Mouse (Mus musculus) lung, postnatal 0 days (tissue): ENCODE results near the gene B4galt2. TPM values are rescaled to one million over a fixed set of nuclear protein-coding genes. Genes with fewer than 3 reads are reported as not detected.
A peak's percentile ranks its signal among the peaks of the same experiment; 100 is the strongest.

Source experiments
- ATAC-seq: fragments of 200-750 bp; cut with Nextera tagmentation; 2 replicates; pipeline ENCODE4 v1.8.0; 2017; ENCODE audit warnings: moderate library complexity
- DNase-seq: peaks from one replicate; pipeline ENCODE4 v3.0.0-alpha.2; 2016; ENCODE audit warnings: low spot score
- H3K27ac ChIP-seq: fragments of 300-500 bp; sonication (generic); 2 replicates; pipeline ENCODE4 v1.5.1; 2014; ENCODE audit warnings: antibody characterized with exemption, mild to moderate bottlenecking, low read length, mixed read lengths
- H3K27me3 ChIP-seq: fragments of 300-500 bp; sonication (generic); replicated peaks from 2 replicates; pipeline ENCODE4 v1.6.1; 2014; ENCODE audit warnings: low read length, mixed read lengths; ENCODE audit not compliant: insufficient read depth
- H3K36me3 ChIP-seq: fragments of 300-500 bp; sonication (generic); 2 replicates; pipeline ENCODE4 v1.6.1; 2014; ENCODE audit warnings: low read length, mixed read lengths; ENCODE audit not compliant: insufficient read depth
- H3K4me1 ChIP-seq: fragments of 300-500 bp; sonication (generic); 2 replicates; pipeline ENCODE4 v1.6.1; 2014; ENCODE audit warnings: antibody characterized with exemption, low read depth, low read length, mixed read lengths; ENCODE audit not compliant: insufficient read depth
- H3K4me2 ChIP-seq: fragments of 300-500 bp; sonication (generic); replicated peaks from 2 replicates; pipeline ENCODE4 v1.6.1; 2014; ENCODE audit warnings: low read depth, mild to moderate bottlenecking, low read length, moderate library complexity, mixed read lengths
- H3K4me3 ChIP-seq: fragments of 300-500 bp; sonication (generic); 2 replicates; pipeline ENCODE4 v1.5.1; 2014; ENCODE audit warnings: low read depth, low read length
- H3K9ac ChIP-seq: fragments of 300-500 bp; sonication (generic); replicated peaks from 2 replicates; pipeline ENCODE4 v1.6.1; 2014; ENCODE audit warnings: low read depth, mild to moderate bottlenecking
- H3K9me3 ChIP-seq: fragments of 300-500 bp; sonication (generic); 2 replicates; pipeline ENCODE4 v1.6.1; 2016; ENCODE audit warnings: low read length, mixed read lengths
- CTCF ChIP-seq: IDR thresholded peaks from 2 replicates; pipeline ENCODE4 v1.5.1; 2016; ENCODE audit warnings: antibody characterized with exemption, mild to moderate bottlenecking
- EP300 ChIP-seq: IDR thresholded peaks from 2 replicates; pipeline ENCODE4 v1.6.1; 2016; ENCODE audit warnings: antibody characterized with exemption, mild to moderate bottlenecking, control low read depth
- WGBS: fragments of 180-500 bp; shearing (Covaris S2); extraction: QIAGEN DNeasy Blood & Tissue Kit; methylation state at CpG from one replicate; pipeline ENCODE4 v1.1.7; 2014; 5-methylcytosine and 5-hydroxymethylcytosine counted together
- polyA plus RNA-seq: library from polyadenylated mRNA; unstranded; fragments of >200 nt; fragmentation: Nextera tagmentation; extraction: Ambion mirVana; gene quantifications from 2 replicates; pipeline ENCODE4 v1.2.1, GENCODE M21; 2015

Gene B4galt2
- polyA plus RNA-seq, 1 experiment from 2014 or later: 7.2 TPM

DNA sequence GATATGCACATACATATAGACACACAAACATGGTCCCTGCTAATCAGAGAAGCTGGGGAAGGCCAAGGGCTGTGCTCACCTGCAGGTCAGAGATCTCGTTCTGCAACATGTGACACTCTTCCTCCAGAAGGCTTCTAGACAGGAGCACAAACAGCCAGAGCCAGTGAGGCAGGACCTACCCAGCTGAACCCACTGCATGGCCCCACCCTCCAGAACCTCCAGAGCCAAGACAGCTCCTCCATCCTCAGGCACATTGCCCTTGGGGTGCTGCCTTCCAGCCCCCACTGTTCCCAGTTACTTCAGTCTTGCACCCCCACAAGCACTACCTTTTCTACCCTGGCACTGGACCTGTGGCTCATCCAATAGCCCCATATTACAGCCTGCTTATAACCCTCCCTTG lies 12.8 kb downstream of the B4galt2 start:
- Histone ChIP-seq H3K9me3 (no peaks in the 10 kb centered on the region), H3K4me1 (no peaks in the 10 kb centered on the region), H3K36me3 (no peaks in the 10 kb centered on the region), H3K4me2 (no peak overlapping the region), H3K27me3 (no peaks in the 10 kb centered on the region), H3K4me3 (no peak overlapping the region), H3K27ac (no peak overlapping the region), H3K9ac (no peak overlapping the region)
- no peak for TF ChIP-seq EP300
- TF ChIP-seq CTCF: no peak
- DNase-seq (no peak), ATAC-seq (no peak)
- WGBS: 40% methylated on average over 1 of the region's 1 CpGs

DNA sequence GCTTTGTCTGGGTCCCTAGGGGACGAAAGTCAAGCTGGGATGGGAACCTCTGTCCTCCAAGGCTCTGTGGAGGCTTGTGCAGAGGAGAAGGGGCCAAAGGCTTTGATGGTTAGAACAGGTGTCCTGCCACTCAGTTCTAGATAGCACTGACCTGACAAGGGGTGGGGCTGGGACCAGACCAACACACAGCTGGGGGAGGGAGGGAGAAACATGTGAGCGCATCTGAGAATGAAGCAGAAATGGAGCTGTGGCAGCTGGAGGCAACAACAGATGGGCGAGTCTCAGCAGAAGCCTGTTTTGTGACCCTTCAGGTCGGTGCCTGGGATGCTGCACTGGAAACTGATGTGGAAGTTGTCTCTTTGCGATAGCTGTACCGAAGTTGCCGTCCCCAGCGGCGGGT lies 14.0 kb downstream of the B4galt2 start:
- WGBS: 74% methylated on average over 9 of the region's 9 CpGs
- TF ChIP-seq EP300 (no peak), CTCF (no peak)
- Histone ChIP-seq H3K4me2 (no peak overlapping the region), H3K27ac (no peak overlapping the region), H3K9ac (no peak overlapping the region), H3K27me3 (no peaks in the 10 kb centered on the region), H3K4me3 (no peak overlapping the region), H3K36me3 (no peaks in the 10 kb centered on the region), H3K4me1 (no peaks in the 10 kb centered on the region), H3K9me3 (no peaks in the 10 kb centered on the region)
- DNase-seq (no peak), ATAC-seq (no peak)

DNA sequence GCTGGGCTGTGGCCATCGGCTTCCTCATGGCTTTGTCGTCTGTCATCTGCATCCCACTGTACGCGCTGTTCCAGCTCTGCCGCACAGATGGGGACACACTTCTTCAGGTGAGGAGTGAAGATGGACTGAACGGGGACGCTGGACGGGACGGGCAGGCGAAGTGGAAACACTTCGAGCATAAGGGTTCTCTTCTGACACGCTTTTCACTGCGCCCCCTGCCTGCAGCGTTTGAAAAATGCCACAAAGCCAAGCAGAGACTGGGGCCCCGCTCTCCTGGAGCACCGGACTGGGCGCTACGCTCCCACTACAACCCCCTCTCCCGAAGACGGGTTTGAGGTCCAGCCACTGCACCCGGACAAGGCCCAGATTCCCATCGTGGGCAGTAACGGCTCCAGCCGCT lies 15.5 kb downstream of the B4galt2 start:
- 0 out of 2 replicates have a peak, but pooled peaks have one; percentile 17 for ATAC-seq
- Histone ChIP-seq H3K4me2 (no peak overlapping the region), H3K9ac (no peak overlapping the region), H3K4me3 (no peak overlapping the region), H3K4me1 (no peaks in the 10 kb centered on the region), H3K36me3 (no peaks in the 10 kb centered on the region), H3K9me3 (no peaks in the 10 kb centered on the region), H3K27ac (no peak overlapping the region), H3K27me3 (no peaks in the 10 kb centered on the region)
- 15% methylated on average over 24 of the region's 24 CpGs for WGBS
- DNase-seq: peak; percentile 67
- peak; percentile 81 for TF ChIP-seq CTCF
- TF ChIP-seq EP300: no peak

DNA sequence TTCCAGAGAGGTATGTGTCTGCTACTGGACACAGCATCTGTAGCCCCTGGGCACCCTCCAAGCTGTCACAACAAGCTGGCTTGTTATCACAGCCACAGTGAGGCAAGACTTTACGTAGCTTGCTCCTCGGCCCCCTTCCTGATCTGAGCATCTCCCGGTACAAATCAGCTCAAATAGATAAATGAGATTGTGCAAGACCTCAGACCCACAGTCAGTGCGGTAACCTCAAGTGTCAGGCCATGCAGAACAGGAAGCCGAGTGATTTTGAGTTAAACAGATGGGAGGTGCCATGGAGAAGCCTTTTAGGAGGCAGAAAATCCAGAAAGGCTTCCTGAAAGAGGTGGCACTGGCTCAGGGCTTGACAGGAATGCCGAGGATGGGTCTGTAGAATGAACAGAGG lies 16.3 kb downstream of the B4galt2 start:
- Histone ChIP-seq H3K9me3 (no peaks in the 10 kb centered on the region), H3K4me2 (no peak overlapping the region), H3K36me3 (no peaks in the 10 kb centered on the region), H3K4me3 (no peak overlapping the region), H3K27ac (no peak overlapping the region), H3K4me1 (no peaks in the 10 kb centered on the region), H3K27me3 (no peaks in the 10 kb centered on the region), H3K9ac (no peak overlapping the region)
- 40% methylated on average over 6 of the region's 6 CpGs for WGBS
- TF ChIP-seq EP300: no peak
- no peak for TF ChIP-seq CTCF
- no peak for DNase-seq
- no peak for ATAC-seq

DNA sequence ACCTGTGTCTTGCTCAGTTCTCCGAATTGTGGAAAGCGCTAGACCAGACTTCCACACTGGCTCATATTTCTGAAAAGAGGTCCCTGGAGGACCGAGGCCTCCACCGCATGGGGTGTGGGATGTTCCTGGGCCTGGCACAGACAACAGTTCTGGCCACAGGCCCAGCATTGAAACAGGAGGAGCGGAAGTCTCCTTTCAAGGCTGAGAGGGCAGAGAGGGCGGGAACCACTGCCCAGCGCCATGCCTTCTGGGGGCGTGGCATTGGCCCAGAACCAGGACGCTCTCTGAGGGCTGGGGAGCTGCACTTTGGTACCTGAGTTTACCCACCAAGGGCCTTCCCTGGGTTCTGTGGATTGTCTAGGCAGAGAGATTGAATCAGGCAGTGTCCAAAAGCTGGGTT lies 17.2 kb downstream of the B4galt2 start:
- Histone ChIP-seq H3K27ac (no peak overlapping the region), H3K4me3 (no peak overlapping the region), H3K4me1 (no peaks in the 10 kb centered on the region), H3K27me3 (no peaks in the 10 kb centered on the region), H3K9me3 (no peaks in the 10 kb centered on the region), H3K4me2 (no peak overlapping the region), H3K36me3 (no peaks in the 10 kb centered on the region), H3K9ac (no peak overlapping the region)
- TF ChIP-seq CTCF (no peak), EP300 (no peak)
- ATAC-seq (peak; percentile 81), DNase-seq (peak; percentile 88)
- 32% methylated on average over 9 of the region's 9 CpGs for WGBS

DNA sequence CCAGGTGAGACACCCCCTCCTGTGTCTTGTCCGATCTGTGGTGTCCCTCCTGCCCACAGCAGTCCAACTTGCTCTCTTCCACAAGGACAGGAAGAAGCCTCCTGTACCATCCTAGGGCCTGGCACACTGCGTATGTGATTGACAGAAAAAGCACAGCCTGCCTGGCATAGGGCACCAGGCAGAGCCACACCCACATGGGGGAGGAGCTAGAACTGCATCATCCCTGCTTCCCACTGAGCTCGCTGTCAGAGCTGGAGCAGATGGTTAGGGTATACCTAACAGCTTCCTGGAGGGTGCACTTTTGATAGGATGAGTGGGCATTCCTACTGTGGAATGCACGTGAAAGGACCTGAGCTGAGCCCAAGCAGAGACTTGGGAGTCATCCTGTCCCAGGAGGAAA lies 20.5 kb downstream of the B4galt2 start:
- 56% methylated on average over 4 of the region's 4 CpGs for WGBS
- Histone ChIP-seq H3K4me1 (no peaks in the 10 kb centered on the region), H3K36me3 (no peaks in the 10 kb centered on the region), H3K27me3 (no peaks in the 10 kb centered on the region), H3K27ac (no peak overlapping the region), H3K9ac (no peak overlapping the region), H3K9me3 (no peaks in the 10 kb centered on the region), H3K4me3 (no peak overlapping the region), H3K4me2 (no peak overlapping the region)
- DNase-seq (no peak), ATAC-seq (no peak)
- no peak for TF ChIP-seq CTCF
- TF ChIP-seq EP300: no peak

DNA sequence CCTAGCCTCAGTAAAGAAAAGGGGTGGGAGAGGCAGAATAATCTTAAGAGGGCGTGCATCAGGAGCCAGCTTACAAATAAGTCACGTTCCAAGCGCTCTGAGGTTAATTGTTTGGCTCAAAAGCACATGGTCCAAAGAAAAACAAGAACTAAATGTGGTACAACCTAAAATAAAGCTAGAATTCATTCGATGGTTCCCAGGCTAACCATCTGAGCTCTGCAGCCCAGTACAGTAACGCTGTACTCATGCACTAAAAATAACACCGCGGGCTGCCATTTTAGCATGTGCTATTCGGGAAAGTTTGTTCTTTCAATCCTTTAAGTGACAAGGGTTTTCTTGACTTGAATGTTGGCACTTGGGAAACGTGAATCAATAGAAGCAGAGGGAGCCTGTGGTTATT lies 22.7 kb downstream of the B4galt2 start:
- Histone ChIP-seq H3K4me3 (no peak overlapping the region), H3K4me1 (no peaks in the 10 kb centered on the region), H3K27me3 (no peaks in the 10 kb centered on the region), H3K4me2 (no peak overlapping the region), H3K9me3 (no peaks in the 10 kb centered on the region), H3K36me3 (no peaks in the 10 kb centered on the region), H3K9ac (no peak overlapping the region), H3K27ac (no peak overlapping the region)
- no peak for TF ChIP-seq CTCF
- no peak for TF ChIP-seq EP300
- WGBS: 77% methylated on average over 9 of the region's 9 CpGs
- DNase-seq (no peak), ATAC-seq (no peak)
